Mouse (Mus musculus): ENCODE data around the gene Mad1l1. TPM values are rescaled to one million over a fixed set of nuclear protein-coding genes. Genes with fewer than 3 reads are reported as not detected.

Mad1l1 gene
- total RNA-seq, 4 experiments from 2014 or later = 16.3 to 28.0 (median 21.1) TPM

- no peak for DNase-seq
These were observed 193.4 kb downstream of the Mad1l1 start for GRCm38 (mm10) chr5:140127981-140128380.

GRCm38 (mm10) chr5:140124626-140125025 is 196.7 kb downstream of the Mad1l1 start:
- DNase-seq = no peak

GRCm38 (mm10) chr5:140123640-140124366 is 197.5 kb downstream of the Mad1l1 start:
- DNase-seq = no peak

- DNase-seq = no peak
These were observed 198.2 kb downstream of the Mad1l1 start for GRCm38 (mm10) chr5:140123194-140123593.

GRCm38 (mm10) chr5:140121966-140122365 is 199.4 kb downstream of the Mad1l1 start:
- no peak for DNase-seq

GRCm38 (mm10) chr5:140118921-140119320 is 202.4 kb downstream of the Mad1l1 start:
- DNase-seq = no peak

GRCm38 (mm10) chr5:140117968-140118367 is 203.4 kb downstream of the Mad1l1 start:
- DNase-seq = no peak

GRCm38 (mm10) chr5:140115434-140116271 is 205.7 kb downstream of the Mad1l1 start:
- peak; percentile 81 for DNase-seq

- no peak for DNase-seq
These were observed 206.8 kb downstream of the Mad1l1 start for GRCm38 (mm10) chr5:140114512-140115060.

GRCm38 (mm10) chr5:140113281-140113680 is 208.1 kb downstream of the Mad1l1 start:
- DNase-seq = no peak

- no peak for DNase-seq
These were observed 211.3 kb downstream of the Mad1l1 start for GRCm38 (mm10) chr5:140110024-140110423.

- no peak for DNase-seq
These were observed 213.4 kb downstream of the Mad1l1 start for GRCm38 (mm10) chr5:140107907-140108306.

- DNase-seq = no peak
These were observed 215.3 kb downstream of the Mad1l1 start for GRCm38 (mm10) chr5:140106051-140106450.

GRCm38 (mm10) chr5:140104891-140105290 is 216.5 kb downstream of the Mad1l1 start:
- DNase-seq = no peak

- DNase-seq = no peak
These were observed 218.6 kb downstream of the Mad1l1 start for GRCm38 (mm10) chr5:140102731-140103130.

GRCm38 (mm10) chr5:140101409-140102009 is 219.8 kb downstream of the Mad1l1 start:
- no peak for DNase-seq

- no peak for DNase-seq
These were observed 222.6 kb downstream of the Mad1l1 start for GRCm38 (mm10) chr5:140098711-140099110.

- no peak for DNase-seq
These were observed 226.1 kb downstream of the Mad1l1 start for GRCm38 (mm10) chr5:140095203-140095602.

- no peak for DNase-seq
These were observed 227.9 kb downstream of the Mad1l1 start for GRCm38 (mm10) chr5:140093489-140093888.

GRCm38 (mm10) chr5:140091601-140092000 is 229.8 kb downstream of the Mad1l1 start:
- DNase-seq = no peak

- no peak for DNase-seq
These were observed 232.1 kb downstream of the Mad1l1 start for GRCm38 (mm10) chr5:140089263-140089662.

GRCm38 (mm10) chr5:140087242-140087641 is 234.1 kb downstream of the Mad1l1 start:
- no peak for DNase-seq

- DNase-seq = no peak
These were observed 237.0 kb downstream of the Mad1l1 start for GRCm38 (mm10) chr5:140084341-140084740.

All from adrenal gland, adult 8-10 months (tissue).